Mouse (Mus musculus) intestine, embryonic 15.5 days (tissue): Measurements from ENCODE around the gene Cd164l2. TPM values are rescaled to one million over a fixed set of nuclear protein-coding genes. Genes with fewer than 3 reads are reported as not detected.

Experiments
- ATAC-seq: fragments of 200-750 bp; cut with Nextera tagmentation; 2 replicates; pipeline ENCODE4 v1.8.0; 2017; ENCODE audit warnings: moderate TSS enrichment, moderate library complexity
- H3K27ac ChIP-seq: fragments of 300-500 bp; sonication (generic); 2 replicates; pipeline ENCODE4 v1.5.1; 2015; ENCODE audit warnings: mild to moderate bottlenecking, inconsistent platforms
- H3K27me3 ChIP-seq: fragments of 300-500 bp; sonication (generic); replicated peaks from 2 replicates; pipeline ENCODE4 v1.6.1; 2015; ENCODE audit warnings: inconsistent platforms
- H3K36me3 ChIP-seq: fragments of 300-500 bp; sonication (generic); 2 replicates; pipeline ENCODE4 v1.6.1; 2015; ENCODE audit warnings: inconsistent platforms
- H3K4me1 ChIP-seq: fragments of 300-500 bp; sonication (generic); replicated peaks from 2 replicates; pipeline ENCODE4 v1.6.1; 2015; ENCODE audit warnings: inconsistent platforms
- H3K4me2 ChIP-seq: fragments of 300-500 bp; sonication (generic); replicated peaks from 2 replicates; pipeline ENCODE4 v1.6.1; 2015; ENCODE audit warnings: mild to moderate bottlenecking, inconsistent platforms
- H3K4me3 ChIP-seq: fragments of 300-500 bp; sonication (generic); replicated peaks from 2 replicates; pipeline ENCODE4 v1.5.1; 2015; ENCODE audit warnings: inconsistent platforms
- H3K9ac ChIP-seq: fragments of 300-500 bp; sonication (generic); 2 replicates; pipeline ENCODE4 v1.6.1; 2015; ENCODE audit warnings: inconsistent platforms
- H3K9me3 ChIP-seq: fragments of 300-500 bp; sonication (generic); 2 replicates; pipeline ENCODE4 v1.6.1; 2016; ENCODE audit warnings: inconsistent platforms
- WGBS: fragments of 180-500 bp; shearing (Covaris S2); methylation state at CpG from one replicate; pipeline ENCODE4 v1.1.7; 2015; 5-methylcytosine and 5-hydroxymethylcytosine counted together
- polyA plus RNA-seq: library from polyadenylated mRNA; unstranded; fragments of >200 nt; fragmentation: Nextera tagmentation; extraction: Ambion mirVana; gene quantifications from 2 replicates; pipeline ENCODE4 v1.2.1, GENCODE M21; 2015

Gene Cd164l2
- polyA plus RNA-seq: 2.7 and 2.8 TPM in 2 replicates

DNA sequence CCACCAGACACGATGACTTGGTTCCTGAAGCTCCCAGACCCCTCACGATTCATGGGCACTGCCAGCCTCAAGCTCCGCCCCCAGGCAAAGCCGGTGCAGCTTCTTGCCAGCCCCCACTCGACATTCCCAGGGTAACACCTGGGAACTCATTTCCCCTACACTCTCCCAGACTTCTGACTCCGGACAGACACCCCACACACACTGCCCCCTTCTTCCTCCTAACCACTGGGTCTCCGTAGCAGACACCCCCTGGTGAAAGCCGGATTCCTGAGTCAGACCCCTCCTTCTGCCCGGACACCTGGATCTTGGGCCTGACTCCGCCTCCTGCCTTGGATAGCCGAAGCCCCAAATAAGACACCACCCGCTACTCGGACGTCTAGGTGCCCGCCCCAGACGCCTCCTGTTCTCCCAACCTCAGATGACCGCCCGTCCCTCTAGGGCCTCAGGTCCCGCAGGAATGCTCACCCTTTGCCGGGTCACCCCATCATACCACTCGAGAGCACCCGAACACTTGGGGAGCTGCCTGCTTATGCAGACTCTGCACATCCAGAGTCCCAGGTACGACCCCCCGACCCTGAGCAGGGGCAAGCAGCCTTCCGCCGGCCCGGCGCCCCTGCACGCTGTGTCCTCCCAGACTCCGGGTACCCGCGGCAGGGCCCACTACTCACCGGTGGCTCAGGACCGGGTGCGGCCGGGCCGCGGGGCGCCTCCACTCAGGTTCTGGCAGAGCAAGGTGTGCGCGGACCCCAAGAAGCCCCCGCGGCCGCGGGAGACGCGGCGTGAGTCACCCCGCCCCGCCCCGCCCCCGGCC is at the start of gene Cd164l2, which contains the start of gene Gpr3:
Gene Cd164l2, plus strand, starts transcription at position 381 of the 811 bp plus-strand sequence.
Gene Gpr3, minus strand, starts transcription at position 786 of the 811 bp plus-strand sequence.
- peaks cover 13% of the 10 kb centered on the region for H3K27me3 ChIP-seq
- peak; percentile 61 for ATAC-seq
- no peaks in the 10 kb centered on the region for H3K9me3 ChIP-seq
- 3% methylated on average over 52 of the region's 52 CpGs for WGBS
- H3K4me2 ChIP-seq: peak within 1 kb of the TSS; percentile 100
- H3K36me3 ChIP-seq: no peaks in the 10 kb centered on the region
- H3K4me1 ChIP-seq: peaks cover 18% of the 10 kb centered on the region
- no peak within 1 kb of the TSS for H3K27ac ChIP-seq
- peak within 1 kb of the TSS; percentile 54 for H3K9ac ChIP-seq
- H3K4me3 ChIP-seq: peak within 1 kb of the TSS; percentile 67

GRCm38 (mm10) chr4:133162196-133162595 is 49.7 kb upstream of the Cd164l2 start:
- no peaks in the 10 kb centered on the region; the same call in 1 of the 2 replicates for H3K36me3 ChIP-seq
- ATAC-seq: no peak
- H3K27me3 ChIP-seq: no peaks in the 10 kb centered on the region
- H3K4me3 ChIP-seq: no peak overlapping the region
- no peak overlapping the region for H3K9ac ChIP-seq
- no peak overlapping the region for H3K27ac ChIP-seq
- H3K4me1 ChIP-seq: 0 out of 2 replicates have a peak, but pooled peaks cover 4% of the 10 kb centered on the region
- no peak overlapping the region for H3K4me2 ChIP-seq
- no peaks in the 10 kb centered on the region for H3K9me3 ChIP-seq
- 68% methylated on average over 6 of the region's 6 CpGs for WGBS

- H3K9ac ChIP-seq: no peak overlapping the region
- WGBS: 74% methylated on average over 9 of the region's 9 CpGs
- ATAC-seq: no peak
- H3K9me3 ChIP-seq: no peaks in the 10 kb centered on the region
- H3K36me3 ChIP-seq: no peaks in the 10 kb centered on the region; the same call in 1 of the 2 replicates
- H3K4me2 ChIP-seq: no peak overlapping the region
- H3K4me3 ChIP-seq: no peak overlapping the region
- peaks cover 22% of the 10 kb centered on the region for H3K4me1 ChIP-seq
- no peaks in the 10 kb centered on the region for H3K27me3 ChIP-seq
- no peak overlapping the region for H3K27ac ChIP-seq
Measured at GRCm38 (mm10) chr4:133166773-133167172, 45.2 kb upstream of the Cd164l2 start.

DNA sequence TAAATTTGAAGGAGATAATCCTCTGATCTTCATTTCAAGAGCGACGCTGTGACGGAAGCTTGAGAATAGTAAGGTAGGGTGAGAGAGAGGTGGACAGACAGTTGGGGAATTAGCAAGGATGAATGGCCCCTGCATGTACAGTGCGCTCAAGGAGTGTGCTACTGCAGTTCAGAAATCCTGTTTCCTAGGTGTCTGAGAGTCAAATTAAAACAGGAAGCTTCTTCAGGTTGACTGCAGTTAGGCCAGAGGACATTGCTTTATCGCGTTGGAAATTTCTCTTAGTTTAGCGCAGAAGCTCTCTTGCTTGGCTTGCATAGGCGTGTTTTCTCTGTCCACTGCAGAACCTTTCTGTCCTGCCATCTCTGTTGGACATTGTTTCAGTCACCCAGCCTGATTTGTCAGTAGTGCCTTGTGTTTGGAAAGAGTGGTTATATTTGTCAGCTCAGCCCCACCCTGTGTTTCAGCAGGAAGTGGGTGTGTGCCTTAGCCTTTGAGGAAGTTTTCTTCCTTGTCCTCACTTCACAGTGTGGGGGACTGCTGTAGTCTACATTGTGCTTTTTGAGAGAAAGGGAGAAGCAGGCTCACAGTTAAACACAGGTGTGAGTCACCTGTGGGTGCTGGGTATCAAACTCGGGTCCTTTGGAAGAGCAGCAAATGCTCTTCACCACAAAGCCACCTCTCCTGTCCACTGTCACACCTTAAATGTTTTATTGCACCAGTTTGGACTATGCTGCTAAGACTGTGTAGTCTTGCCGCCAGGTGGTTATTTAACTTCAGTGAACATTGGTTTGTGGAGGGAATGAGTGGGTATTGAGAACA is 42.5 kb upstream of the Cd164l2 start:
- Histone ChIP-seq H3K27ac (peak overlapping the region; percentile 46), H3K4me2 (0 out of 2 replicates have a peak overlapping the region, but pooled peaks have one; percentile 23), H3K9ac (no peak overlapping the region), H3K9me3 (no peaks in the 10 kb centered on the region), H3K36me3 (no peaks in the 10 kb centered on the region; the same call in 1 of the 2 replicates), H3K4me3 (no peak overlapping the region), H3K27me3 (no peaks in the 10 kb centered on the region), H3K4me1 (peaks cover 28% of the 10 kb centered on the region)
- WGBS: 64% methylated on average over 10 of the region's 10 CpGs
- peak; percentile 83 for ATAC-seq

DNA sequence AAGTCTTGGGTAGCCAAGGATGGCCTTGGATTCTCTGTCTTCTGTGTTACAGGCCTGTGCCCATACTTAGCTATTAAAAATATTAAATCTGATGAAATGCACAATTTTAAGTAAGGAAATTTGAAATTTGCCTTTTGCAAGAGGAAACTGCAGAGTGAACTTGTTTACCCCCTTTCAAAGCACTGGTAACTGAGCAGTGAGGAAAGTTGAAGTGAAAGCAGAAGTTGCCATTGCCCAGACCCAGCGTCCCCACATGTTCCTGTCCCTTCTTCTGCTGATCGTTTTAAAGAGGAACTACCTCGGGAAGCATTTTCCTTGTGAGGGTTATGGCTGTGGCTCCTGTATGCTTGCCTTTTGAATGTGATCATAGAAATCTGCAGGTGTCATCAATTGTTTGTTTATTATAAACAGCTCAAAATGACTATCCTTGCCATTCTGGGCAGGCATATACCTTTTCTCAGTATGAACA is 41.8 kb upstream of the Cd164l2 start:
- no peaks in the 10 kb centered on the region for H3K27me3 ChIP-seq
- H3K9me3 ChIP-seq: no peaks in the 10 kb centered on the region
- WGBS: 65% methylated on average over 3 of the region's 3 CpGs
- H3K36me3 ChIP-seq: no peaks in the 10 kb centered on the region; the same call in 1 of the 2 replicates
- H3K27ac ChIP-seq: peak overlapping the region; percentile 46
- H3K9ac ChIP-seq: no peak overlapping the region
- peaks cover 30% of the 10 kb centered on the region for H3K4me1 ChIP-seq
- H3K4me3 ChIP-seq: no peak overlapping the region
- H3K4me2 ChIP-seq: no peak overlapping the region
- ATAC-seq: no peak

- Histone ChIP-seq H3K9me3 (no peaks in the 10 kb centered on the region), H3K9ac (no peak overlapping the region), H3K36me3 (no peaks in the 10 kb centered on the region), H3K4me1 (peaks cover 33% of the 10 kb centered on the region), H3K27me3 (no peaks in the 10 kb centered on the region), H3K27ac (no peak overlapping the region), H3K4me2 (no peak overlapping the region), H3K4me3 (no peak overlapping the region)
- no peak for ATAC-seq
Measured at GRCm38 (mm10) chr4:133170616-133171015, 41.3 kb upstream of the Cd164l2 start.

- no peak overlapping the region for H3K4me3 ChIP-seq
- H3K27ac ChIP-seq: no peak overlapping the region
- WGBS: 86% methylated on average over 4 of the region's 4 CpGs
- peaks cover 49% of the 10 kb centered on the region for H3K4me1 ChIP-seq
- peaks cover 5% of the 10 kb centered on the region; the same call in 1 of the 2 replicates for H3K36me3 ChIP-seq
- H3K4me2 ChIP-seq: no peak overlapping the region
- no peak for ATAC-seq
- no peak overlapping the region for H3K9ac ChIP-seq
- H3K27me3 ChIP-seq: no peaks in the 10 kb centered on the region
- no peaks in the 10 kb centered on the region for H3K9me3 ChIP-seq
Measured at GRCm38 (mm10) chr4:133172451-133172850, 39.5 kb upstream of the Cd164l2 start.

DNA sequence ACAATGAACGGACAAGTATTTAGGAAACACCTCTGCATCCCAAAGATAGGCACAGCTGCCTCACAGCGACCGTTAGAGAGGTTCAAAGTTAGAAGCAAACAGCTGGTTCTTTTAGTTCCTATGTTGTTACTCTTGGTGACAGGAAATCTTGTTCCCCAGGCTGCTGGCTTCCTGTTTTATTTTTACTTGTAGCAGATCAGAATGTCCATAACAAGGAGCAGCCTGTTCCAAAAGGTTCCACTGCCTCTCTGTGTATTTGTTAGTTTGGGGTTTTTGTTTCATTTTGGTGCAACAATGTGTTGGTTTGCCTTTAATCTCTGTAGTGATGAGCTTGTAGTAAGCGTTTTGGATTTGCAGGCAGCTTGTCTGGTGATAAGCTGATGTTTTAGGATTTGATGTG is 37.6 kb upstream of the Cd164l2 start:
- H3K4me1 ChIP-seq: peaks cover 49% of the 10 kb centered on the region

DNA sequence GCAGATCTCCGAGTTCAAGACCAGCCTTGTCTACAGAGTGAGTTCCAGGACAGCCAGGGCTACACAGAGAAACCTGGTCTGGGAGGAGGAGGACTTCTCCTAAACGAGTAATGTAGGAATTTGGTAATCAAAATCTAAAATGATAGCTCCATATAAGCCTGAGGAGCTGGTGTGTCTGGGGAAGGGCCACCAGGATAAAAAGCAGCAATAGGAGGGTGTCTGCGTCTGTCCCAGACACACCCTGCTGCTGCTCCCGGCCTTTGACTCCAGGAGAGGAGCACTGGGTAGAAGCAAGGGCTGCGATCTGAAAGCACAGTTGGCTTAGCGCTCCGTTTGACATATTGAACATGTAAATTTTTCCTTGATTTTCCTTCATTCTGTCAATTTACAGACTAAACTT is 36.7 kb upstream of the Cd164l2 start:
- Histone ChIP-seq H3K36me3 (peaks cover 17% of the 10 kb centered on the region), H3K27me3 (no peaks in the 10 kb centered on the region), H3K9ac (no peak overlapping the region), H3K4me2 (no peak overlapping the region; the same call in 1 of the 2 replicates), H3K27ac (peak overlapping the region; percentile 49; the same call in 1 of the 2 replicates), H3K4me1 (peaks cover 41% of the 10 kb centered on the region), H3K9me3 (no peaks in the 10 kb centered on the region), H3K4me3 (no peak overlapping the region)
- 51% methylated on average over 7 of the region's 7 CpGs for WGBS
- ATAC-seq: peak; percentile 75

More for the DNA sequence above, 37.6 kb upstream of the Cd164l2 start:
- Histone ChIP-seq H3K27ac (peak overlapping the region; percentile 48), H3K9me3 (no peaks in the 10 kb centered on the region), H3K4me2 (peak overlapping the region; percentile 5; the same call in 1 of the 2 replicates), H3K27me3 (no peaks in the 10 kb centered on the region), H3K36me3 (peaks cover 12% of the 10 kb centered on the region), H3K4me3 (no peak overlapping the region), H3K9ac (no peak overlapping the region)
- 27% methylated on average over 4 of the region's 4 CpGs for WGBS
- ATAC-seq: no peak

DNA sequence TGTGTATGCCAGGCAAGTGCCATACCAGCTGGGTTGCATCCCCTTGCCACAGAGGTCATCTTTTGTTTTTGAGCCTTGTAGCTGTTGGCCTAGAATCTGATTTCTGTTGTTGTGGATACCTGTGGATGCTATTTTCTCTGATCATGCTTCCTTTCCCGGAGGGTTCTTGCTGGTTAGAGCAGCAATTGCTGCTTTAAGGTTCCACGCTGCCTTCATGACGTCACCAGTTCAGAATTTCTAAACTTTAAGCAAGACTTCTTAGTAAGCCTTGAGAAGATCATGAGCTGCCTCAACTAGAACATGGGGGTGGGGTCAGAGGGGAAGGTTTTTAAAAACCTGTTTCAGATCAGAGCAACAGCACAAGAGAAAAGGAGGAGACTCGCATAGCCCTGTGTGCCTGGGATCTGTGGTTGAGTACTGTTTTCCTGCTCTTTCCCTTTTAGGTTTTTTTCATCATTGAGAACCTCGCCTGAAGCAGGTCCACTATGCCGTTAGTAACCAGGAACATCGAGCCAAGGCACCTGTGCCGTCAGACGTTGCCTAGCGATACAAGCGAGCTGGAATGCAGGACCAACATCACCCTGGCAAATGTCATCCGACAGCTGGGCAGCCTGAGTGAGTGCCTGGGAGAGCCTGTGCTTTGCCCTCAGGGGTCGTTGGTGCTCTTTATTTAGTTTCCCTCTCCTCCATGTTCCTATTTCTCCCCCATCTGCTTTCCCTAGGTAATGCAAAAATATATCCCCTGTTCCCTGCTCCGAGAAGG is 35.8 kb upstream of the Cd164l2 start:
- Histone ChIP-seq H3K4me1 (peaks cover 34% of the 10 kb centered on the region), H3K27ac (peak overlapping the region; percentile 49), H3K4me2 (peak overlapping the region; percentile 7; the same call in 1 of the 2 replicates), H3K9me3 (no peaks in the 10 kb centered on the region), H3K4me3 (no peak overlapping the region), H3K27me3 (no peaks in the 10 kb centered on the region), H3K9ac (no peak overlapping the region), H3K36me3 (peaks cover 17% of the 10 kb centered on the region)
- no peak for ATAC-seq
- WGBS: 42% methylated on average over 14 of the region's 14 CpGs

DNA sequence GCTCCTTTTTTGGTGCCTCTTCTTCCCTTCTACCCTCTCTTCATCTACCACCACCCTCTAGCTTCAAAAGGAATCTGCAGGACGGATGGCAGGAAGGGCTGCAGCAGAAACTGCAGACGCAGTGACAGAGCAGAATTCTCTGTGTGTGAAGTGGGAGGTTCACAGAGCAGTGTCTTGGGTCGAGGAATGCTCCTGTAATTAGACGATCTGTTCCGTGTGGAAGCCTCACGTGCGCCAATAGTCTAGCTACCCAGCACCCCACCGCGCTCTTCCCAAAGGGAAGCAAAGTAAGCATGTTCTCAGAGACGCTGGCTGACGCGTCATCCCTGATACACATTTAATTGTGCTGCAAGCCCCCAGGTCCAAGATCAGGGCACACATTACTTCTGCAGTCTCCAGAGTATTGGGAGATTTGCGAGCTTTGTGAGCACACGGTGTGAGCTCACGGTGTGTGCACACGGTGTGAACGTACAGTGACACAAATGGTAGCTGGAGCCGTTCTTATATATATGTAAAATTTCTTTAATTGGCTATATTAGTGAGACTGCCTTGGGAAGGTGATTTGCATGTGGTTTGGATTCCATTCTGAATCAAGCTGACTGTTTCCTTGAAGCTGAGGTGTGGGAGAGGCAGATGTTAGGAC is 35.0 kb upstream of the Cd164l2 start:
- Histone ChIP-seq H3K9ac (no peak overlapping the region), H3K9me3 (no peaks in the 10 kb centered on the region), H3K36me3 (peaks cover 17% of the 10 kb centered on the region), H3K4me2 (no peak overlapping the region), H3K27me3 (no peaks in the 10 kb centered on the region), H3K4me3 (no peak overlapping the region), H3K27ac (peak overlapping the region; percentile 29; the same call in 1 of the 2 replicates), H3K4me1 (peaks cover 32% of the 10 kb centered on the region)
- ATAC-seq: no peak
- 75% methylated on average over 18 of the region's 18 CpGs for WGBS
